Mouse (Mus musculus) cerebellum, adult 2 months (tissue): Measurements from ENCODE around the gene Traf4. TPM values are rescaled to one million over a fixed set of nuclear protein-coding genes. Genes with fewer than 3 reads are reported as not detected.
"Not testable (repeated sequence)": the region's sequence is repeated elsewhere in the genome, so short reads cannot be mapped to it uniquely, and the experiment has no call there.

Experiments
- DNase-seq, 2 experiments: peaks; one replicate each; pipeline ENCODE4 v3.0.0; 2021
- H3K27ac ChIP-seq: fragments of 200-500 bp; 2 replicates; pipeline ENCODE4 v1.5.1; 2012; ENCODE audit warnings: low read length, control low read depth, inconsistent platforms; ENCODE audit not compliant: insufficient read depth
- H3K27me3 ChIP-seq: fragments of 200-500 bp; 2 replicates; pipeline ENCODE4 v1.6.1; 2012; ENCODE audit warnings: inconsistent platforms, mild to moderate bottlenecking, low read length, moderate library complexity; ENCODE audit not compliant: control insufficient read depth, insufficient read depth
- H3K4me1 ChIP-seq: fragments of 200-500 bp; 2 replicates; pipeline ENCODE4 v1.6.1; 2011; ENCODE audit warnings: low read length; ENCODE audit not compliant: control insufficient read depth, insufficient read depth
- H3K4me3 ChIP-seq: fragments of 200-500 bp; replicated peaks from 2 replicates; pipeline ENCODE3; 2011; ENCODE audit warnings: mild to moderate bottlenecking, low read depth, low read length, control low read depth; ENCODE audit not compliant: insufficient read depth
- CTCF ChIP-seq: fragments of 200-500 bp; IDR thresholded peaks from 2 replicates; pipeline ENCODE4 v1.5.1; 2011; ENCODE audit warnings: low read depth, mild to moderate bottlenecking, control low read depth, low read length, moderate library complexity, borderline replicate concordance; ENCODE audit not compliant: insufficient read depth
- POLR2A ChIP-seq: fragments of 200-500 bp; IDR thresholded peaks from 2 replicates; pipeline ENCODE4 v1.6.1; 2011; ENCODE audit warnings: low read length, control low read depth, borderline replicate concordance; ENCODE audit not compliant: insufficient read depth
- WGBS: fragments of 180-500 bp; shearing (Covaris S2); methylation state at CpG from one replicate; pipeline ENCODE4 v1.1.7; 2018; 5-methylcytosine and 5-hydroxymethylcytosine counted together
- polyA plus RNA-seq: library from polyadenylated mRNA; depleted of rRNA; stranded (reverse); fragments of >200 nt; gene quantifications from 2 replicates; pipeline ENCODE4 v1.2.3, GENCODE M21; 2012

Gene Traf4
- polyA plus RNA-seq, 1 experiment, result 21.6 TPM

DNA sequence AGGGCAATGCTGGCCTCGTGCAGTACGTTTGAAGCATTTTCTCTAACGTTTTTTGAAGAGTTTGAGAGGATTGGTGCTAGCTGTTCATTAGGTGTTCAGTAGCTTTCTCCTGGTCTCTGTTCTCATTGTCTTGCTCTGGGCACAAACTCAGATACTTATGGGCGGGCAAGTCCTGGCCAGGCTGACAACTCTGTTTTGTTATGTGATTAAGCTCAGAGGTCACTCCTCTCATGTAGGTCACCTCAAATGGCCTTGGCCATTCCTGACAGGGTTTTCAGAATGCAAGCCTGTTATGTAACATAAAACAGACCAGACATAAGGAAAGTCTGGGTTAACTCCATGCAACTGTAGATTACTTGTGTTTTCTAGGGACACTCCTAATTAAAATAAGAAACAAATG is 27.8 kb downstream of the Traf4 start:
- H3K4me1 ChIP-seq, result peaks cover 4% of the 10 kb centered on the region
- no peaks in the 10 kb centered on the region for H3K27me3 ChIP-seq
- TF ChIP-seq CTCF (no peak), POLR2A (no peak)
- H3K27ac ChIP-seq, result no peak overlapping the region
- WGBS, result 79% methylated on average over 4 of the region's 4 CpGs
- H3K4me3 ChIP-seq, result no peak overlapping the region
- DNase-seq, result no peak

DNA sequence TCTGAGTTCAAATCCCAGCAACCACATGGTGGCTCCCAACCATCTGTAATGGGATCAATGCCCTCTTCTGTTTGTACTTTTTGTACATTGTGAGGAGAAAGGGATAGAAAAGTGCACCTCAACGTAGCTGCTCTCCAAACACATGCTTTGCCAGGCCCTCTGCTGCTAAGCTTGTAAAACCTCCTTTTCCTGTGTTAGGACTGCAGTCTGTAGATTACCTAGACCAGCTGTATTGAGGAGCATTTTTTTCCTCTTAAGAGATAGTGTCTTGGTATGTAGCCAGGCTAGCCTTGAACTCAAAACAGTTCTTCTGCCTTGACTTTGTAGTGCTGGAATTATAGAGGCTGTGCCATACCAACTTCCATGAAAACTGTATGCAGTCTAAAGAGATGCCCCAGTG is 29.3 kb downstream of the Traf4 start:
- 0 out of 2 replicates have a peak, but pooled peaks cover 2% of the 10 kb centered on the region for H3K4me1 ChIP-seq
- H3K27ac ChIP-seq, result no peak overlapping the region
- DNase-seq, result no peak
- H3K27me3 ChIP-seq, result no peaks in the 10 kb centered on the region
- TF ChIP-seq CTCF, result no peak
- no peak for TF ChIP-seq POLR2A
- no peak overlapping the region for H3K4me3 ChIP-seq
- 72% methylated on average over 1 of the region's 1 CpGs for WGBS

DNA sequence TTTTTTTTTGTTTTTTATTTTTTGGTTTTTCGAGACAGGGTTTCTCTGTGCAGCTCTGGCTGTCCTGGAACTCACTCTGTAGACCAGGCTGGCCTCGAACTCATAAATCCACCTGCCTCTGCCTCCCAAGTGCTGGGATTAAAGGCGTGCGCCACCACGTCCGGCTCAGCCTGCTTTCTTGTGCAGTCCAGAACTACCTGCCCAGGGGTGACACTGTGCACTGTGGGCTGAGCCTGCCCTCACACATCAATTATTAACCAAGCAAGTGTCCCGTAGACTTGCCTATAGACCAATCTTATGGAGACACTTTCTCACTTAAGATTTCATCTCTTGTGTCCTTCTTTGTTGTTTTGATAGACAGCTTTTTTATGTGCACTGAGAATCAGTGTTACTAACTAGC is 30.1 kb downstream of the Traf4 start:
- not testable (repeated sequence) for DNase-seq, H3K4me1 ChIP-seq
- WGBS, result 91% methylated on average over 7 of the region's 7 CpGs

DNA sequence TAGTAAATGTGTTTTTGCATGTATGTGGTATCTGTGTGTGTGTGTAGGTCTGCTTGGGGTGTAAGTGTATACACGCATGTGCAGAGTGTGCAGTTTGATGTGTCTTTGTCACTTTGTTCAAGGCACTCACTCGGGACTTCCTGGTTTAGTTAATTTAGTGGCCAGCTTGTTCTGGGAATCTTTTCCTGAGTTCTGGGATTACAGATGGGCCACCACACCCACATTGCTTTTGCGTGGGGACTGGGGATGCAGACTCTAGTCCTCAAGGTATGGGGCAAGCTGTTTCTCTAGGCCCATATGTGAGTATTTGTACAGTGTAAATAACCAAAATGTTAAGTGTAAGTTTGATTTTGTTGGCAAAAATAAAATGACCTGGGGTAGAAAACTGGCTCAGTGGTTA is 31.0 kb downstream of the Traf4 start:
- Histone ChIP-seq H3K4me1 (0 out of 2 replicates have a peak, but pooled peaks cover 2% of the 10 kb centered on the region), H3K4me3 (no peak overlapping the region), H3K27ac (no peak overlapping the region), H3K27me3 (no peaks in the 10 kb centered on the region)
- DNase-seq, result no peak
- TF ChIP-seq POLR2A, result no peak
- TF ChIP-seq CTCF, result no peak
- WGBS, result 68% methylated on average over 3 of the region's 3 CpGs

More for the DNA sequence above, 30.1 kb downstream of the Traf4 start:
- H3K4me3 ChIP-seq, H3K27me3 ChIP-seq, H3K27ac ChIP-seq: not testable (repeated sequence)

DNA sequence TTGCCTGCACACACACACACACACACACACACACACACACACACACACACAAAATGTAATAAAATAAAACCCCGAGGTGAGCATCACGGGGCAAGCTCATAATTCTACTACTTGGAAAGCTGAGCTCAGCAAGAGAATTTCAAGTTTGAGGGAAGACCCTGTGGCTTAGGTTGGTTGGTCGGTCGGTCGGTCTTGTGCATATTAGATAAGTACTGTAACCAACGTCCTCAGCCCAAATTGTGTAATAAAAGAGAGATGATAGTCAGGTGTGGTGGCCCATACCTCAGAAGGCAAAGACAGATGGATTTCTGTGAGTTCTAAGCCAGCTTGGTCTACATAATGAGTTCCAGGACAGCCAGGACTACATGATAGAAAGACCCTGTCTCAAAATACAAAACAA is 31.5 kb downstream of the Traf4 start:
- TF ChIP-seq CTCF, result no peak
- 0 out of 2 replicates have a peak, but pooled peaks cover 2% of the 10 kb centered on the region for H3K4me1 ChIP-seq
- no peak overlapping the region for H3K4me3 ChIP-seq
- 93% methylated on average over 6 of the region's 6 CpGs for WGBS
- no peak overlapping the region for H3K27ac ChIP-seq
- DNase-seq, result no peak
- no peaks in the 10 kb centered on the region for H3K27me3 ChIP-seq

DNA sequence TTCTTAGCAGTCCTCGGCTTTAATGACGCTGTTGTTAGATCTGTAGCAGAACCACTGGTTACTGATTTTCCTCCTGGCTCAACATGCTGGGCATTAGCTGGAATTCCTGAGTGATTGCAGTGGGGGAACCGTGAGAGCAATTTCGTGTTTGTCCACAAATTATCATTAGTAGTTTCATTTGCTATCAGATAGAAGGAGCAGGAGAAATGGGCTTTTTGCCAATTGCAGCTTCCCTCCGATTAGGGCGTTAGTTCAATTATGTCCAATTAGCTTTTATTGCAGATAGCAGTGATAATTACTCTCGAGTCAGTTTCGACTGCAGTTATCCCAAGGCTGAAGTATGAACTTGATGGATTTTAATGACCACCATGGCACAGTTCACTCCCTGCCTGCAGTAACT is 35.9 kb downstream of the Traf4 start:
- no peak for TF ChIP-seq POLR2A
- no peak for TF ChIP-seq CTCF
- WGBS, result 69% methylated on average over 8 of the region's 8 CpGs
- no peak overlapping the region for H3K27ac ChIP-seq

DNA sequence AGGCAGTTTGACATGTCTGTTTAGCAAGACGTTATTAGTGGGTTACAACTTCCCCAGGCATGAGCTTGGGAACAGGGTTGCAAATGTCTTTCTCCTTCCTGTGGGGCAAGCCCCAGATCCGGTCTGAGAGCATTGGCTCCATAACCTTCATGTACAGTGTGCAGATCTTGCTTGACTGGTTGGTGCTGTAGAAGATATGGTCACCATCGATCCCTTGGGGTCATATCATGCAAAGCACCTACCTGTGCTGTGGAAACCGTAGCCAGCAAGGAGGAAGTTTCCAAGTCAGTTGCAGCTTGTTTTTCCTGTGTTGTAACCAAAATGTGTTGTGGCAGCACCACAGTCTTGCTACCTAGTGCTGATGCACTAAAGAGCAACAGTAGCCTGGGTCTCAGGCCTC is 38.6 kb downstream of the Traf4 start:
- no peak overlapping the region for H3K27ac ChIP-seq
- no peak for TF ChIP-seq POLR2A
- no peak for TF ChIP-seq CTCF
- no peak overlapping the region for H3K4me3 ChIP-seq
- 0 out of 2 replicates have a peak, but pooled peaks cover 5% of the 10 kb centered on the region for H3K4me1 ChIP-seq
- no peaks in the 10 kb centered on the region for H3K27me3 ChIP-seq
- WGBS, result 78% methylated on average over 4 of the region's 4 CpGs
- no peak for DNase-seq

More for the DNA sequence above, 35.9 kb downstream of the Traf4 start:
- Histone ChIP-seq H3K4me1 (0 out of 2 replicates have a peak, but pooled peaks cover 5% of the 10 kb centered on the region), H3K4me3 (no peak overlapping the region), H3K27me3 (no peaks in the 10 kb centered on the region)
- DNase-seq, result no peak

DNA sequence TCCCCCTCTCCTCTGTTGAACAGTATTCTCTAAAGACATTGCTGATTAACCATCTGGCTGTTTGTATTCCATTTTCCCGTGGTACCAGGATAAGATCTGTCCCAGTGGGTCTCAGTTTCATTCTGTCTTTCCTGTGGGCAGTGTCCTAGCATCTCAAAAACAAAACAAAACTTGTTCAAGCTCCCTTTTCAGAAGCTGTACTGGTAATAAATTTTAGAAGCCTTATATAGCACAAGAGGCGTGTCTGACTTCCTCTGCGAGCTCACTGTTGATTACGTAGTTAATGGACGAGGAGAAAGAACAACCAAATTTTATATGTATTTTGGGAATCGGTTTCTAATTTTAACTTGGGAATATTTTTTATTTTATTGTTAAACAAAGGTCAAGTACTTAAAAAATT is 39.7 kb downstream of the Traf4 start:
- H3K27ac ChIP-seq, result no peak overlapping the region
- no peaks in the 10 kb centered on the region for H3K27me3 ChIP-seq
- no peak for DNase-seq
- no peak for TF ChIP-seq POLR2A
- no peak for TF ChIP-seq CTCF
- 0 out of 2 replicates have a peak, but pooled peaks cover 5% of the 10 kb centered on the region for H3K4me1 ChIP-seq
- no peak overlapping the region for H3K4me3 ChIP-seq
- 83% methylated on average over 6 of the region's 6 CpGs for WGBS
